Mouse (Mus musculus) ES-Bruce4 (cell line): ENCODE measurements around the gene Hmgcl. TPM values are rescaled to one million over a fixed set of nuclear protein-coding genes. Genes with fewer than 3 reads are reported as not detected.
A peak's percentile ranks its signal among the peaks of the same experiment; 100 is the strongest.

Source experiments
- H3K27ac ChIP-seq: 2 replicates; pipeline ENCODE4 v1.5.1; 2012; ENCODE audit warnings: low read length, inconsistent platforms; ENCODE audit not compliant: insufficient read depth
- H3K27me3 ChIP-seq: 2 replicates; pipeline ENCODE4 v1.6.1; 2012; ENCODE audit warnings: mild to moderate bottlenecking, low read length, inconsistent platforms; ENCODE audit not compliant: control insufficient read depth, poor library complexity, insufficient read depth, severe bottlenecking
- H3K36me3 ChIP-seq: 2 replicates; pipeline ENCODE4 v1.6.1; 2012; ENCODE audit warnings: inconsistent platforms, mild to moderate bottlenecking, low read length, moderate library complexity; ENCODE audit not compliant: control insufficient read depth, poor library complexity, insufficient read depth, severe bottlenecking
- H3K4me1 ChIP-seq: one replicate; pipeline ENCODE4 v1.8.1; 2011; ENCODE audit warnings: low read length; ENCODE audit not compliant: control insufficient read depth, insufficient read depth
- H3K4me3 ChIP-seq: 2 replicates; pipeline ENCODE4 v1.5.1; 2011; ENCODE audit warnings: low read depth, mild to moderate bottlenecking, low read length
- H3K9ac ChIP-seq: 2 replicates; pipeline ENCODE4 v1.6.1; 2012; ENCODE audit warnings: low read depth, mild to moderate bottlenecking, inconsistent platforms; ENCODE audit not compliant: poor library complexity, severe bottlenecking
- H3K9me3 ChIP-seq: replicated peaks from 2 replicates; pipeline ENCODE4 v1.6.1; 2012; ENCODE audit warnings: mild to moderate bottlenecking, low read length, inconsistent platforms; ENCODE audit not compliant: control insufficient read depth, poor library complexity, insufficient read depth, severe bottlenecking
- CTCF ChIP-seq: IDR thresholded peaks from one replicate; pipeline ENCODE4 v1.8.1; 2011; ENCODE audit warnings: low read depth, low read length
- EP300 ChIP-seq: IDR thresholded peaks from 2 replicates; pipeline ENCODE4 v1.6.1; 2011; ENCODE audit warnings: low read depth, low read length; ENCODE audit not compliant: insufficient read depth
- POLR2A ChIP-seq: IDR thresholded peaks from one replicate; pipeline ENCODE4 v1.8.1; 2011; ENCODE audit warnings: low read length; ENCODE audit not compliant: insufficient read depth
- polyA plus RNA-seq: library from polyadenylated mRNA; stranded (reverse); fragments of >200 nt; gene quantifications from 2 replicates; pipeline ENCODE4 v1.2.4, GENCODE M21; 2011; ENCODE audit warnings: low read depth; ENCODE audit not compliant: missing spikeins, insufficient read depth, insufficient read length

Gene Hmgcl
- polyA plus RNA-seq, 1 experiment = 18.3 TPM

- Histone ChIP-seq H3K4me1 (peaks cover 1% of the 10 kb centered on the region), H3K9me3 (no peaks in the 10 kb centered on the region), H3K36me3 (no peaks in the 10 kb centered on the region), H3K27me3 (no peaks in the 10 kb centered on the region), H3K4me3 (no peak overlapping the region), H3K27ac (no peak overlapping the region), H3K9ac (no peak overlapping the region)
- TF ChIP-seq CTCF (no peak), POLR2A (no peak), EP300 (no peak)
Measured at GRCm38 (mm10) chr4:135949911-135950310, 3.7 kb downstream of the Hmgcl start.

- no peak overlapping the region for H3K4me3 ChIP-seq
- H3K27me3 ChIP-seq = no peaks in the 10 kb centered on the region
- no peak overlapping the region for H3K27ac ChIP-seq
- H3K36me3 ChIP-seq = no peaks in the 10 kb centered on the region
- no peak overlapping the region for H3K9ac ChIP-seq
- H3K4me1 ChIP-seq = peaks cover 1% of the 10 kb centered on the region
- H3K9me3 ChIP-seq = no peaks in the 10 kb centered on the region
- TF ChIP-seq CTCF = no peak
- no peak for TF ChIP-seq POLR2A
- no peak for TF ChIP-seq EP300
Measured at GRCm38 (mm10) chr4:135950365-135950764, 4.1 kb downstream of the Hmgcl start.

- no peak for TF ChIP-seq POLR2A
- TF ChIP-seq CTCF = peak; percentile 26
- Histone ChIP-seq H3K4me3 (no peak overlapping the region), H3K27me3 (no peaks in the 10 kb centered on the region), H3K27ac (no peak overlapping the region), H3K36me3 (no peaks in the 10 kb centered on the region), H3K4me1 (no peaks in the 10 kb centered on the region), H3K9ac (no peak overlapping the region), H3K9me3 (no peaks in the 10 kb centered on the region)
Measured at GRCm38 (mm10) chr4:135951505-135951904, 5.3 kb downstream of the Hmgcl start.

GRCm38 (mm10) chr4:135953179-135953578 lies 6.9 kb downstream of the Hmgcl start:
- H3K4me3 ChIP-seq = no peak overlapping the region
- no peak overlapping the region for H3K9ac ChIP-seq
- H3K27ac ChIP-seq = no peak overlapping the region
- no peaks in the 10 kb centered on the region for H3K4me1 ChIP-seq
- H3K9me3 ChIP-seq = no peaks in the 10 kb centered on the region
- no peaks in the 10 kb centered on the region for H3K27me3 ChIP-seq
- no peak for TF ChIP-seq CTCF
- TF ChIP-seq POLR2A = no peak
- no peak for TF ChIP-seq EP300
- no peaks in the 10 kb centered on the region for H3K36me3 ChIP-seq

GRCm38 (mm10) chr4:135954241-135954640 lies 8.0 kb downstream of the Hmgcl start:
- TF ChIP-seq POLR2A (no peak), CTCF (peak; percentile 91)
- H3K9ac ChIP-seq = no peak overlapping the region
- no peaks in the 10 kb centered on the region for H3K27me3 ChIP-seq
- no peaks in the 10 kb centered on the region for H3K4me1 ChIP-seq
- no peaks in the 10 kb centered on the region for H3K36me3 ChIP-seq
- no peak overlapping the region for H3K27ac ChIP-seq
- no peaks in the 10 kb centered on the region for H3K9me3 ChIP-seq
- H3K4me3 ChIP-seq = no peak overlapping the region

- no peak overlapping the region for H3K27ac ChIP-seq
- TF ChIP-seq EP300 (no peak), CTCF (no peak), POLR2A (no peak)
- no peaks in the 10 kb centered on the region for H3K27me3 ChIP-seq
- no peaks in the 10 kb centered on the region for H3K36me3 ChIP-seq
- H3K4me3 ChIP-seq = no peak overlapping the region
- no peaks in the 10 kb centered on the region for H3K4me1 ChIP-seq
- H3K9me3 ChIP-seq = no peaks in the 10 kb centered on the region
- H3K9ac ChIP-seq = no peak overlapping the region
Measured at GRCm38 (mm10) chr4:135955886-135956285, 9.6 kb downstream of the Hmgcl start.
